Mouse (Mus musculus): ENCODE results near the gene Setd7. TPM values are rescaled to one million over a fixed set of nuclear protein-coding genes. Genes with fewer than 3 reads are reported as not detected.

Setd7 gene
- polyA plus RNA-seq, 1 experiment from 2014 or later = 4.3 TPM

GRCm38 (mm10) chr3:51494466-51494865, 66.2 kb downstream of the Setd7 start:
- Histone ChIP-seq H3K36me3 (ENCODE audit: control insufficient read depth, insufficient read depth, low read length) (no peaks in the 10 kb centered on the region), H3K4me1 (replicated peaks; ENCODE audit: control insufficient read depth, insufficient read depth, low read length) (no peaks in the 10 kb centered on the region), H3K9ac (ENCODE audit: low read length) (no peak overlapping the region), H3K27ac (ENCODE audit: low read depth, low read length) (no peak overlapping the region), H3K27me3 (ENCODE audit: control insufficient read depth, insufficient read depth, low read length) (no peaks in the 10 kb centered on the region), H3K9me3 (ENCODE audit: control insufficient read depth, low read length) (no peaks in the 10 kb centered on the region), H3K4me2 (ENCODE audit: low read depth, low read length, severe bottlenecking) (no peak overlapping the region), H3K4me3 (ENCODE audit: low read depth, low read length) (no peak overlapping the region)
- ATAC-seq (replicated peaks; ENCODE audit: low FRiP score) = no peak
- WGBS = 95% methylated on average over 2 of the region's 2 CpGs
- DNase-seq (ENCODE audit: low spot score) = no peak

GRCm38 (mm10) chr3:51493272-51493838, 67.3 kb downstream of the Setd7 start:
- H3K4me3 ChIP-seq (ENCODE audit: low read depth, low read length) = no peak overlapping the region
- DNase-seq (ENCODE audit: low spot score) = no peak
- no peaks in the 10 kb centered on the region for H3K9me3 ChIP-seq (ENCODE audit: control insufficient read depth, low read length)
- H3K4me1 ChIP-seq (replicated peaks; ENCODE audit: control insufficient read depth, insufficient read depth, low read length) = no peaks in the 10 kb centered on the region
- H3K9ac ChIP-seq (ENCODE audit: low read length) = no peak overlapping the region
- no peaks in the 10 kb centered on the region for H3K36me3 ChIP-seq (ENCODE audit: control insufficient read depth, insufficient read depth, low read length)
- no peak for ATAC-seq (replicated peaks; ENCODE audit: low FRiP score)
- no peak overlapping the region for H3K4me2 ChIP-seq (ENCODE audit: low read depth, low read length, severe bottlenecking)
- no peaks in the 10 kb centered on the region for H3K27me3 ChIP-seq (ENCODE audit: control insufficient read depth, insufficient read depth, low read length)
- 92% methylated on average over 13 of the region's 13 CpGs for WGBS
- no peak overlapping the region for H3K27ac ChIP-seq (ENCODE audit: low read depth, low read length)

- Histone ChIP-seq H3K9ac (ENCODE audit: low read length) (no peak overlapping the region), H3K27ac (ENCODE audit: low read depth, low read length) (no peak overlapping the region; the same call in 1 of the 2 replicates), H3K4me1 (replicated peaks; ENCODE audit: control insufficient read depth, insufficient read depth, low read length) (no peaks in the 10 kb centered on the region; the same call in 1 of the 2 replicates), H3K4me2 (ENCODE audit: low read depth, low read length, severe bottlenecking) (no peak overlapping the region), H3K27me3 (ENCODE audit: control insufficient read depth, insufficient read depth, low read length) (no peaks in the 10 kb centered on the region), H3K36me3 (ENCODE audit: control insufficient read depth, insufficient read depth, low read length) (no peaks in the 10 kb centered on the region), H3K9me3 (ENCODE audit: control insufficient read depth, low read length) (no peaks in the 10 kb centered on the region), H3K4me3 (ENCODE audit: low read depth, low read length) (no peak overlapping the region)
- 70% methylated on average over 7 of the region's 7 CpGs for WGBS
- no peak for ATAC-seq (replicated peaks; ENCODE audit: low FRiP score)
- DNase-seq (ENCODE audit: low spot score) = no peak
Measured at GRCm38 (mm10) chr3:51490088-51490753, 70.5 kb downstream of the Setd7 start.

GRCm38 (mm10) chr3:51486491-51487195, 74.0 kb downstream of the Setd7 start:
- no peaks in the 10 kb centered on the region for H3K36me3 ChIP-seq (ENCODE audit: control insufficient read depth, insufficient read depth, low read length)
- no peaks in the 10 kb centered on the region for H3K27me3 ChIP-seq (ENCODE audit: control insufficient read depth, insufficient read depth, low read length)
- WGBS = 92% methylated on average over 4 of the region's 4 CpGs
- no peak overlapping the region for H3K4me3 ChIP-seq (ENCODE audit: low read depth, low read length)
- H3K9me3 ChIP-seq (ENCODE audit: control insufficient read depth, low read length) = no peaks in the 10 kb centered on the region
- H3K27ac ChIP-seq (ENCODE audit: low read depth, low read length) = no peak overlapping the region
- DNase-seq (ENCODE audit: low spot score) = no peak
- no peak overlapping the region for H3K9ac ChIP-seq (ENCODE audit: low read length)
- peaks cover 3% of the 10 kb centered on the region; the same call in 1 of the 2 replicates for H3K4me1 ChIP-seq (replicated peaks; ENCODE audit: control insufficient read depth, insufficient read depth, low read length)
- no peak overlapping the region for H3K4me2 ChIP-seq (ENCODE audit: low read depth, low read length, severe bottlenecking)
- ATAC-seq (replicated peaks; ENCODE audit: low FRiP score) = no peak

- H3K36me3 ChIP-seq (ENCODE audit: control insufficient read depth, insufficient read depth, low read length) = no peaks in the 10 kb centered on the region
- H3K4me2 ChIP-seq (ENCODE audit: low read depth, low read length, severe bottlenecking) = peak overlapping the region; percentile 69; the same call in 1 of the 2 replicates
- H3K9me3 ChIP-seq (ENCODE audit: control insufficient read depth, low read length) = no peaks in the 10 kb centered on the region
- WGBS = 83% methylated on average over 4 of the region's 4 CpGs
- DNase-seq (ENCODE audit: low spot score) (no peak), ATAC-seq (replicated peaks; ENCODE audit: low FRiP score) (no peak)
- H3K27me3 ChIP-seq (ENCODE audit: control insufficient read depth, insufficient read depth, low read length) = no peaks in the 10 kb centered on the region
- peak overlapping the region; percentile 58; the same call in 1 of the 2 replicates for H3K4me3 ChIP-seq (ENCODE audit: low read depth, low read length)
- H3K9ac ChIP-seq (ENCODE audit: low read length) = peak overlapping the region; percentile 84; the same call in 1 of the 2 replicates
- H3K27ac ChIP-seq (ENCODE audit: low read depth, low read length) = no peak overlapping the region
- peaks cover 3% of the 10 kb centered on the region; the same call in 1 of the 2 replicates for H3K4me1 ChIP-seq (replicated peaks; ENCODE audit: control insufficient read depth, insufficient read depth, low read length)
Measured at GRCm38 (mm10) chr3:51485347-51485746, 75.3 kb downstream of the Setd7 start.

- no peaks in the 10 kb centered on the region for H3K27me3 ChIP-seq (ENCODE audit: control insufficient read depth, insufficient read depth, low read length)
- peak overlapping the region; percentile 84 for H3K9ac ChIP-seq (ENCODE audit: low read length)
- H3K4me2 ChIP-seq (ENCODE audit: low read depth, low read length, severe bottlenecking) = peak overlapping the region; percentile 69
- DNase-seq (ENCODE audit: low spot score) (no peak), ATAC-seq (replicated peaks; ENCODE audit: low FRiP score) (peak; percentile 35)
- peaks cover 3% of the 10 kb centered on the region; the same call in 1 of the 2 replicates for H3K4me1 ChIP-seq (replicated peaks; ENCODE audit: control insufficient read depth, insufficient read depth, low read length)
- WGBS = under 1% methylated on average over 33 of the region's 33 CpGs
- H3K4me3 ChIP-seq (ENCODE audit: low read depth, low read length) = peak overlapping the region; percentile 58
- H3K36me3 ChIP-seq (ENCODE audit: control insufficient read depth, insufficient read depth, low read length) = no peaks in the 10 kb centered on the region
- H3K9me3 ChIP-seq (ENCODE audit: control insufficient read depth, low read length) = no peaks in the 10 kb centered on the region
- 0 out of 2 replicates have a peak overlapping the region, but pooled peaks have one; percentile 79 for H3K27ac ChIP-seq (ENCODE audit: low read depth, low read length)
Measured at GRCm38 (mm10) chr3:51484370-51484769, 76.3 kb downstream of the Setd7 start.

- Histone ChIP-seq H3K4me2 (ENCODE audit: low read depth, low read length, severe bottlenecking) (peak within 1 kb of the TSS; percentile 69), H3K4me1 (replicated peaks; ENCODE audit: control insufficient read depth, insufficient read depth, low read length) (peaks cover 3% of the 10 kb centered on the region; the same call in 1 of the 2 replicates), H3K27ac (ENCODE audit: low read depth, low read length) (peak within 1 kb of the TSS; percentile 79), H3K27me3 (ENCODE audit: control insufficient read depth, insufficient read depth, low read length) (no peaks in the 10 kb centered on the region), H3K36me3 (ENCODE audit: control insufficient read depth, insufficient read depth, low read length) (no peaks in the 10 kb centered on the region), H3K9ac (ENCODE audit: low read length) (peak within 1 kb of the TSS; percentile 84), H3K9me3 (ENCODE audit: control insufficient read depth, low read length) (no peaks in the 10 kb centered on the region), H3K4me3 (ENCODE audit: low read depth, low read length) (peak within 1 kb of the TSS; percentile 58)
- ATAC-seq (replicated peaks; ENCODE audit: low FRiP score) (peak; percentile 93), DNase-seq (ENCODE audit: low spot score) (peak; percentile 98)
- WGBS = under 1% methylated on average over 65 of the region's 70 CpGs
Measured at GRCm38 (mm10) chr3:51483741-51484359, 76.8 kb downstream of the Setd7 start, which contains the start of gene Rab33b. Gene Rab33b, plus strand, starts transcription at chr3:51483920.

- H3K27me3 ChIP-seq (ENCODE audit: control insufficient read depth, insufficient read depth, low read length) = no peaks in the 10 kb centered on the region
- H3K4me2 ChIP-seq (ENCODE audit: low read depth, low read length, severe bottlenecking) = peak overlapping the region; percentile 69; the same call in 1 of the 2 replicates
- 77% methylated on average over 3 of the region's 3 CpGs for WGBS
- no peak overlapping the region for H3K27ac ChIP-seq (ENCODE audit: low read depth, low read length)
- no peak for DNase-seq (ENCODE audit: low spot score)
- H3K9ac ChIP-seq (ENCODE audit: low read length) = no peak overlapping the region
- no peak for ATAC-seq (replicated peaks; ENCODE audit: low FRiP score)
- no peak overlapping the region for H3K4me3 ChIP-seq (ENCODE audit: low read depth, low read length)
- H3K4me1 ChIP-seq (replicated peaks; ENCODE audit: control insufficient read depth, insufficient read depth, low read length) = peaks cover 3% of the 10 kb centered on the region; the same call in 1 of the 2 replicates
- H3K9me3 ChIP-seq (ENCODE audit: control insufficient read depth, low read length) = no peaks in the 10 kb centered on the region
- H3K36me3 ChIP-seq (ENCODE audit: control insufficient read depth, insufficient read depth, low read length) = no peaks in the 10 kb centered on the region
Measured at GRCm38 (mm10) chr3:51482781-51483180, 77.9 kb downstream of the Setd7 start.

Measured in forebrain, embryonic 11.5 days (tissue).